Mouse (Mus musculus) forebrain, embryonic 14.5 days (tissue): ENCODE data around the gene Rab3a. TPM values are rescaled to one million over a fixed set of nuclear protein-coding genes. Genes with fewer than 3 reads are reported as not detected.

ENCODE experiments used
- ATAC-seq: fragments of 200-750 bp; cut with Nextera tagmentation; 2 replicates; pipeline ENCODE4 v1.8.0; 2017; ENCODE audit warnings: mild to moderate bottlenecking, moderate library complexity
- DNase-seq: peaks from one replicate; pipeline ENCODE4 v3.0.0-alpha.2; 2015; ENCODE audit warnings: low spot score
- H3K27ac ChIP-seq: fragments of 300-500 bp; sonication (generic); 2 replicates; pipeline ENCODE4 v1.5.1; 2014; ENCODE audit warnings: low read depth, mild to moderate bottlenecking, control low read depth, low read length, moderate library complexity
- H3K27me3 ChIP-seq: fragments of 300-500 bp; sonication (generic); replicated peaks from 2 replicates; pipeline ENCODE4 v1.6.1; 2014; ENCODE audit warnings: low read length, control low read depth, mixed read lengths; ENCODE audit not compliant: control insufficient read depth, insufficient read depth
- H3K36me3 ChIP-seq: fragments of 300-500 bp; sonication (generic); 2 replicates; pipeline ENCODE4 v1.6.1; 2014; ENCODE audit warnings: low read length, control low read depth; ENCODE audit not compliant: control insufficient read depth, insufficient read depth
- H3K4me1 ChIP-seq: fragments of 300-500 bp; sonication (generic); 2 replicates; pipeline ENCODE4 v1.6.1; 2014; ENCODE audit warnings: antibody characterized with exemption, low read length, control low read depth; ENCODE audit not compliant: control insufficient read depth, insufficient read depth
- H3K4me2 ChIP-seq: fragments of 300-500 bp; sonication (generic); 2 replicates; pipeline ENCODE4 v1.6.1; 2014; ENCODE audit warnings: mild to moderate bottlenecking, control low read depth, low read length
- H3K4me3 ChIP-seq: fragments of 300-500 bp; sonication (generic); 2 replicates; pipeline ENCODE4 v1.5.1; 2014; ENCODE audit warnings: low read depth, low read length, control low read depth
- H3K9ac ChIP-seq: fragments of 300-500 bp; sonication (generic); 2 replicates; pipeline ENCODE4 v1.6.1; 2014; ENCODE audit warnings: mild to moderate bottlenecking, low read length, control low read depth, moderate library complexity
- H3K9me3 ChIP-seq: fragments of 300-500 bp; sonication (generic); replicated peaks from 2 replicates; pipeline ENCODE4 v1.6.1; 2016; ENCODE audit warnings: low read length, control low read depth, mixed read lengths; ENCODE audit not compliant: control insufficient read depth
- WGBS: fragments of 180-500 bp; shearing (Covaris S2); extraction: QIAGEN DNeasy Blood & Tissue Kit; methylation state at CpG from one replicate; pipeline ENCODE4 v1.1.7; 2014; 5-methylcytosine and 5-hydroxymethylcytosine counted together
- polyA plus RNA-seq: library from polyadenylated mRNA; unstranded; fragments of >200 nt; fragmentation: Nextera tagmentation; extraction: Ambion mirVana; gene quantifications from 2 replicates; pipeline ENCODE4 v1.2.1, GENCODE M21; 2014

Rab3a gene
- polyA plus RNA-seq, result 330 and 371 TPM in 2 replicates

DNA sequence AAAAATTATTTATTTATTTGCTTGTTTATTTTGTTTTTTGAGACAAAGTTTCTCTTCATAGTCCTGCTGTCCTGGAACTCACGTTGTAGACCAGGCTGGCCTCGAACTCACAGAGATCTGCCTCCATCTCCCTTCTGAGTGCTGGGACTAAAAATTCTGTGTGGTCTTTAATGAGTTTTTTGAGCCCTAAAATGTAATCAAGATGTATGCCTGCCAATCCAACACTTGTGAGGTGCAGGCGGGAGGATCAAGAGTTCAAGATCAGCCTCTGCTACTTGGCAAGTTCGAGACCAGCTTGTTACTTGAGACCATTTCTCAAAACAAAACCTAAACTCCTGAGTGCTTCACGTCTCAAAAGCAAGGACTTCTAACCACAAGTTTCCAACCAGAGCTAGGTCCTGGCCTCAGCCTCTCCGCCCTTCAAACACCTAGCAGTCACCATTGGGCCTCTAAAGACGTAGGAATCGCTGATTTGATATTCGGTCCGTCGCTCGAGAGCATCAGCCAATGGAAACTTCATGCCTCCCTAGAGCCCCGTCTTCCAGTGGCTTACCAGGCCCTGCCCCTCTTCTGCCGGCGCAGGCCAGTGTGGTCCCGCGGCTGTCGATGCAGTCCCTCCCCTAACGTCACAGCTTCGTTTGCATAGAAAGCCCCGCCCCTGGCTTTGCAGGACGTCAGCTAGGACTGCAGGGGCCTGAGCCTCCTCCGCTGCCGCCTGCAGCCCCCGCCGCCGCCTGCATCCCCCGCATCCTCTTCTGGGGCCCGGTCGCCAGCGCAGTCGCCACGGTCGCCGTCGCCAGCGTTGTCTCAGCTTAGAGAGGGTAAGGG is at the start of gene Rab3a:
Gene Rab3a, plus strand, starts transcription at position 637 of the 828 bp plus-strand sequence.
- ATAC-seq, result peak; percentile 98
- Histone ChIP-seq H3K27me3 (no peaks in the 10 kb centered on the region), H3K4me1 (peaks cover 14% of the 10 kb centered on the region), H3K36me3 (peaks cover 27% of the 10 kb centered on the region), H3K4me2 (peak within 1 kb of the TSS; percentile 87), H3K9me3 (no peaks in the 10 kb centered on the region), H3K4me3 (peak within 1 kb of the TSS; percentile 62), H3K27ac (peak within 1 kb of the TSS; percentile 82), H3K9ac (peak within 1 kb of the TSS; percentile 76)
- peak; percentile 99 for DNase-seq
- WGBS, result 8% methylated on average over 37 of the region's 37 CpGs

DNA sequence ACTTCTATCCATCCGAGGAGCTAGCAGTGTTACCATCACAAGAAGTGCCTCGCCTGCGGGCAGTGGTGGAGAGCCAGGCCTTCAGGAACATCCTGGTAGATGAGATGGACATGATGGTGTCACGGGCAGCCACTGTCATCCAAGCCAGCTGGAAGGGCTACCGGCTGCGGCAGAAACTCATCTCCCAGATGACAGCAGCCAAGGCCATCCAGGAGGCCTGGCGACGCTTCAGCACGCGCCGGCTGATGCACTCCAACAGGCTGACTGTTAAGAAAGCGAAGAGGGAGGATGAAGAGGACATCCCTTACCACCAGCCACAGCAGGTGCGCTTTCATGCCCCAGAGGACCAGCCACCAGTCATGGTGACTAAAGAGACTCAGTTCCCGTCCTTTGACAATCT is 46.2 kb upstream of the Rab3a start:
- DNase-seq (no peak), ATAC-seq (no peak)
- no peak overlapping the region for H3K4me2 ChIP-seq
- H3K27me3 ChIP-seq, result no peaks in the 10 kb centered on the region
- H3K27ac ChIP-seq, result no peak overlapping the region
- H3K9me3 ChIP-seq, result no peaks in the 10 kb centered on the region
- H3K9ac ChIP-seq, result no peak overlapping the region
- peaks cover 3% of the 10 kb centered on the region; the same call in 1 of the 2 replicates for H3K36me3 ChIP-seq
- 96% methylated on average over 14 of the region's 14 CpGs for WGBS
- H3K4me1 ChIP-seq, result no peaks in the 10 kb centered on the region
- no peak overlapping the region for H3K4me3 ChIP-seq

DNA sequence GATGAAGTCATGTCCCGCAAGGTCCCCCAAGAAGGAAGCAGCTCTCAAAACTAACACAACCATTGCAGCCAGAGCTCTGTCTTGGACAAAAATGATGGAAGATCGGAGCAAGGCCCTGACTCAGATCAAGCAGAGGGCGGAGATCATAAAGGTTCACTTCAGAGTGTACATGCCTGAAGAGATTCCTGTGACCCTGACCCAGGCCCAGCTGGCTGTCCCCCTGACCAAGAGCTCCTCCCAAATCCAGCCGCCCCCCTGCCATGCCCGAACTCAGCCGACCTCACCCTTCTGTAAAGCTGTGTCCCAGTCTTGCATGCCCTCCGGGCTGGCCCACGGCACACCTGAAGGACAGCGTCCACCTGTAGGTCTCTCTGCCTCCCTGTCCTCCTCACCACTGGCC is 44.7 kb upstream of the Rab3a start:
- no peaks in the 10 kb centered on the region for H3K27me3 ChIP-seq
- no peak overlapping the region for H3K4me2 ChIP-seq
- no peaks in the 10 kb centered on the region for H3K9me3 ChIP-seq
- DNase-seq, result no peak
- no peaks in the 10 kb centered on the region for H3K4me1 ChIP-seq
- H3K27ac ChIP-seq, result no peak overlapping the region
- no peak overlapping the region for H3K9ac ChIP-seq
- H3K36me3 ChIP-seq, result no peaks in the 10 kb centered on the region
- no peak overlapping the region for H3K4me3 ChIP-seq
- ATAC-seq, result no peak
- WGBS, result 89% methylated on average over 9 of the region's 9 CpGs

GRCm38 (mm10) chr8:70710296-70710695 is 44.2 kb upstream of the Rab3a start:
- Histone ChIP-seq H3K27ac (no peak overlapping the region), H3K4me1 (no peaks in the 10 kb centered on the region), H3K9ac (no peak overlapping the region), H3K4me3 (no peak overlapping the region), H3K4me2 (no peak overlapping the region), H3K9me3 (no peaks in the 10 kb centered on the region), H3K36me3 (no peaks in the 10 kb centered on the region), H3K27me3 (no peaks in the 10 kb centered on the region)
- ATAC-seq (no peak), DNase-seq (no peak)
- 93% methylated on average over 1 of the region's 1 CpGs for WGBS

DNA sequence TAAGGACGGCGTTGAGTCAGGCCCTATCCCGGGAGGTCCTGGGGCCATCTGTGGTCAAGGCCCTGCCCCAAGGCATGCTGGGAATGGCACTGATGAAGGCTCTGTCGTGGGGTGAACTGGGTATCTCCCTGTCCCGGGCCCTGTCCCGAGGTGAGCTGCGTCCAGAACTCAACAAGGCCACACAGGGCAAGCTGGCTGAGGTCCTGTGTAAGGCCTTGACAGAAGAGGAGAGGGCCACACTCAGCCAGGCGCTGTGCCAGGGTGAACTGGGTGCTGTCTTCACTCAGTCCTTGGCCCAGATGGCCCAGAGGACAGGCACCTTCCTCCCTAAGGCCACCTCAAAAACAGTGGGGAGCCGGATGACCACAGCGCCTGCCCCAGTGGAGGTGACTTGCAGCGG is 43.4 kb upstream of the Rab3a start:
- ATAC-seq (no peak), DNase-seq (no peak)
- Histone ChIP-seq H3K4me3 (no peak overlapping the region), H3K4me1 (no peaks in the 10 kb centered on the region), H3K9me3 (no peaks in the 10 kb centered on the region), H3K27me3 (no peaks in the 10 kb centered on the region), H3K9ac (no peak overlapping the region), H3K4me2 (no peak overlapping the region), H3K27ac (no peak overlapping the region), H3K36me3 (no peaks in the 10 kb centered on the region)
- WGBS, result 90% methylated on average over 11 of the region's 11 CpGs

- no peaks in the 10 kb centered on the region for H3K9me3 ChIP-seq
- no peaks in the 10 kb centered on the region for H3K36me3 ChIP-seq
- whole genome bisulfite sequencing, result 82% methylated on average over 7 of the region's 7 CpGs
- ATAC-seq (no peak), DNase-seq (no peak)
- H3K27ac ChIP-seq, result no peak overlapping the region
- H3K4me2 ChIP-seq, result no peak overlapping the region
- H3K4me3 ChIP-seq, result no peak overlapping the region
- no peaks in the 10 kb centered on the region for H3K27me3 ChIP-seq
- no peaks in the 10 kb centered on the region for H3K4me1 ChIP-seq
- H3K9ac ChIP-seq, result no peak overlapping the region
Measured at GRCm38 (mm10) chr8:70713991-70714390, 40.5 kb upstream of the Rab3a start.

- WGBS, result 76% methylated on average over 2 of the region's 2 CpGs
Measured at GRCm38 (mm10) chr8:70715086-70715485, 39.4 kb upstream of the Rab3a start.

DNA sequence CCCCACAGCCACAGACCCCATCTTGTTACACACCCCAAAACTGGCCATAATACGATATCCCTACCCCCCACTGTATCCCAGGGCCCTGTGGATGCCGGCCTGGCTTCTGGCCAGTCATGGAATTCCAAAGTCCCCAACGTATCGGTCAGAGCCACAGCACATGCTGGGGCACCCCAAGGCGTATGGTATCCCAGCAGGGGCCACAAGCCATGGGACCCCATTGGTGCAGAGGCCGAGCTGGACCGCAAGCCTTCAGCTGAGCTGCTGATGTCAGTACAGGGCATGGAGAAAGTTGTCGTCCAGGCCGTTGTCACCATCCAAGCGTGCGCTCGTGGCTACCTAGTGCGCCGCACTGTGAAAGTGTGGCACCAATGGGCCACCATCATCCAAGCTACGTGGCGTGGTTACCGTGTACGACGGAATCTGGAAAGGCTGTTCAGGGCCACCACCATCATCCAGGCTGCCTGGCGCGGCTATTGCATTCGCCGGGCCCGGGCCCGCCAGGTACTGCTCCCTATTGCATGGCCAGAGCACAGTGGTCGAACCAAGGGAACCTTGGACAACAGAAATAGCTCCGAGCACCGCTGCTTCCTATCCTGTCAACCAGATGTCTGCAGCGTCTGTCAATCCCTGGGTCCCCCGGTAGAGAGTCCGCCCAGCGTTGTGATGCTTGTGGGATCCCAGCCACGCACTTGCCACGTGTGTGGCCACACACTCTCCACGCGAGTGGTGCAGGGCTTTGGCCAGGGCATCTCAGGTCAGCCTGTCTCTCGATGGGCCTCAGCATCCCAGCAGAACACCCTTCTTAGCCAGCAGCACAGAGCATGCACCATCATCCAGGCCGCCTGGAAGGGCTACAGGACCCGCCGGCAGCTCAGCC is 37.7 kb upstream of the Rab3a start:
- Histone ChIP-seq H3K36me3 (no peaks in the 10 kb centered on the region), H3K27me3 (no peaks in the 10 kb centered on the region), H3K9ac (no peak overlapping the region), H3K9me3 (no peaks in the 10 kb centered on the region), H3K27ac (no peak overlapping the region), H3K4me1 (no peaks in the 10 kb centered on the region), H3K4me3 (no peak overlapping the region), H3K4me2 (no peak overlapping the region)
- ATAC-seq (no peak), DNase-seq (no peak)
- 86% methylated on average over 40 of the region's 40 CpGs for WGBS

More at GRCm38 (mm10) chr8:70715086-70715485, 39.4 kb upstream of the Rab3a start:
- no peak overlapping the region for H3K9ac ChIP-seq
- no peaks in the 10 kb centered on the region for H3K4me1 ChIP-seq
- no peak overlapping the region for H3K4me2 ChIP-seq
- no peaks in the 10 kb centered on the region for H3K9me3 ChIP-seq
- no peaks in the 10 kb centered on the region for H3K27me3 ChIP-seq
- H3K27ac ChIP-seq, result no peak overlapping the region
- no peaks in the 10 kb centered on the region for H3K36me3 ChIP-seq
- ATAC-seq (no peak), DNase-seq (no peak)
- H3K4me3 ChIP-seq, result no peak overlapping the region
